Mouse (Mus musculus): Measurements from ENCODE around the gene Plscr3.
"Not testable (repeated sequence)": the region's sequence is repeated elsewhere in the genome, so short reads cannot be mapped to it uniquely, and the experiment has no call there.

Gene Plscr3

GRCm38 (mm10) chr11:69833554-69833953, 12.6 kb upstream of the Plscr3 start:
- DNase-seq: no peak

GRCm38 (mm10) chr11:69834001-69834549, 12.1 kb upstream of the Plscr3 start:
- DNase-seq: peak; percentile 35 to 36

GRCm38 (mm10) chr11:69835326-69835965, 10.7 kb upstream of the Plscr3 start:
- no peak for DNase-seq

- no peak for DNase-seq
Measured at GRCm38 (mm10) chr11:69835966-69836335, 10.2 kb upstream of the Plscr3 start.

- DNase-seq: peak; percentile 32 to 48
Measured at GRCm38 (mm10) chr11:69836703-69837576, 9.2 kb upstream of the Plscr3 start.

- DNase-seq: peak in 1 of 2 experiments; percentile 84
Measured at GRCm38 (mm10) chr11:69837604-69837951, 8.6 kb upstream of the Plscr3 start, which contains the start of gene Nlgn2. Gene Nlgn2, minus strand, starts transcription at chr11:69837784.

- DNase-seq: peak; percentile 92 to 95
Measured at GRCm38 (mm10) chr11:69837952-69838713, 8.0 kb upstream of the Plscr3 start, which contains the start of gene Tmem256. Gene Tmem256, plus strand, starts transcription at chr11:69838514.

GRCm38 (mm10) chr11:69838714-69839104, 7.5 kb upstream of the Plscr3 start:
- DNase-seq: no peak

GRCm38 (mm10) chr11:69846738-69847688, 837 bp downstream of the Plscr3 start:
- no peak for DNase-seq

GRCm38 (mm10) chr11:69848021-69848420, 1.8 kb downstream of the Plscr3 start:
- DNase-seq: peak; percentile 69 to 78

- no peak for DNase-seq
Measured at GRCm38 (mm10) chr11:69849128-69849527, 3.0 kb downstream of the Plscr3 start.

GRCm38 (mm10) chr11:69849884-69850283, 3.7 kb downstream of the Plscr3 start:
- no peak for DNase-seq

GRCm38 (mm10) chr11:69850754-69851153, 4.6 kb downstream of the Plscr3 start:
- DNase-seq: no peak

GRCm38 (mm10) chr11:69853994-69854393, 7.8 kb downstream of the Plscr3 start:
- no peak for DNase-seq

- no peak for DNase-seq
Measured at GRCm38 (mm10) chr11:69854680-69855079, 8.5 kb downstream of the Plscr3 start.

GRCm38 (mm10) chr11:69855347-69855746, 9.2 kb downstream of the Plscr3 start:
- DNase-seq: peak; percentile 42 to 57

- DNase-seq: no peak
Measured at GRCm38 (mm10) chr11:69858113-69858998, 12.2 kb downstream of the Plscr3 start, which contains the start of gene Tnk1. Gene Tnk1, minus strand, starts transcription at chr11:69858730.

- DNase-seq: not testable (repeated sequence)
Measured at GRCm38 (mm10) chr11:69863729-69864128, 17.6 kb downstream of the Plscr3 start.

- DNase-seq: no peak
Measured at GRCm38 (mm10) chr11:69864138-69864860, 18.1 kb downstream of the Plscr3 start.

GRCm38 (mm10) chr11:69865561-69865960, 19.4 kb downstream of the Plscr3 start:
- DNase-seq: no peak

Data from cerebellum, postnatal 36 days (tissue).